Mouse (Mus musculus) ES-E14 (cell line): ENCODE results near the gene Scrn1. TPM values are rescaled to one million over a fixed set of nuclear protein-coding genes. Genes with fewer than 3 reads are reported as not detected.

Experiments used
- DNase-seq: peaks from one replicate; pipeline ENCODE4 v3.0.0-alpha.2; 2013; ENCODE audit warnings: low read depth, low spot score
- H3K27ac ChIP-seq: 2 replicates; pipeline ENCODE4 v1.5.1; 2012; ENCODE audit warnings: low read depth, mild to moderate bottlenecking, low read length, moderate library complexity, mixed read lengths; ENCODE audit not compliant: poor library complexity, insufficient read depth, severe bottlenecking
- H3K36me3 ChIP-seq: 2 replicates; pipeline ENCODE4 v1.6.1; 2012; ENCODE audit warnings: mild to moderate bottlenecking, low read length, moderate library complexity, mixed read lengths; ENCODE audit not compliant: control insufficient read depth, poor library complexity, insufficient read depth, severe bottlenecking
- H3K4me1 ChIP-seq, 2 experiments: fragments of 150-350 bp in 1 of 2; sonication (generic) in 1 of 2; 2 replicates each; pipeline ENCODE4 v1.6.1; 2012; ENCODE audit warnings: low read length in 2 of 2, mild to moderate bottlenecking in 1 of 2, mixed read lengths in 1 of 2; ENCODE audit not compliant: control insufficient read depth in 2 of 2, insufficient read depth in 2 of 2, poor library complexity in 1 of 2
- H3K4me3 ChIP-seq, 2 experiments: fragments of 150-350 bp in 1 of 2; sonication (generic) in 1 of 2; 2 replicates each; pipeline ENCODE4 v1.5.1; 2012; ENCODE audit warnings: low read length in 2 of 2, low read depth in 1 of 2, mild to moderate bottlenecking in 1 of 2, mixed read lengths in 1 of 2; ENCODE audit not compliant: insufficient read depth in 1 of 2, poor library complexity in 1 of 2, severe bottlenecking in 1 of 2
- H3K9ac ChIP-seq: 2 replicates; pipeline ENCODE4 v1.6.1; 2012; ENCODE audit warnings: low read depth, mild to moderate bottlenecking, low read length, mixed read lengths; ENCODE audit not compliant: poor library complexity, insufficient read depth, severe bottlenecking
- H3K9me3 ChIP-seq: fragments of 150-350 bp; sonication (generic); 2 replicates; pipeline ENCODE4 v1.6.1; 2012; ENCODE audit warnings: low read depth, mild to moderate bottlenecking, low read length; ENCODE audit not compliant: control insufficient read depth, insufficient read depth
- CHD2 ChIP-seq: IDR thresholded peaks from 2 replicates; pipeline ENCODE4 v1.6.1; 2014; ENCODE audit warnings: mild to moderate bottlenecking, low read depth, low read length, inconsistent platforms
- HCFC1 ChIP-seq: IDR thresholded peaks from 2 replicates; pipeline ENCODE4 v1.6.1; 2012; ENCODE audit warnings: low read length, inconsistent platforms, borderline replicate concordance; ENCODE audit not compliant: insufficient read depth
- MAFK ChIP-seq: IDR thresholded peaks from 2 replicates; pipeline ENCODE4 v1.6.1; 2014; ENCODE audit warnings: mild to moderate bottlenecking, low read depth, low read length, inconsistent platforms; ENCODE audit not compliant: insufficient read depth
- ZC3H11A ChIP-seq: IDR thresholded peaks from 2 replicates; pipeline ENCODE4 v1.6.1; 2012; ENCODE audit warnings: low read depth, mild to moderate bottlenecking, inconsistent platforms, low read length, borderline replicate concordance
- ZNF384 ChIP-seq: IDR thresholded peaks from 2 replicates; pipeline ENCODE4 v1.6.1; 2012; ENCODE audit warnings: low read depth, low read length, inconsistent platforms
- in situ Hi-C, 2 experiments: fragments of 600-800 bp; cut with MboI; formaldehyde crosslinking; loops; one replicate each; pipeline ENCODE4 v1.15.1; 2025; ENCODE audit warnings: low sequenced_read_pairs in 2 of 2, inconsistent platforms in 1 of 2; ENCODE audit not compliant: unreplicated experiment in 2 of 2
- total RNA-seq: library from RNA; depleted of rRNA; stranded (reverse); fragments of 300-350 nt; gene quantifications from 2 replicates; pipeline ENCODE4 v1.2.3, GENCODE M21; 2012

Gene Scrn1
- total RNA-seq, 1 experiment = 8.9 TPM

GRCm38 (mm10) chr6:54537053-54537452, 29.2 kb downstream of the Scrn1 start:
- Histone ChIP-seq H3K4me1 (peaks cover 0 to 3% of the 10 kb centered on the region in 2 experiments; a peak in 2 of 4 replicates), H3K27ac (no peak overlapping the region), H3K4me3 (no peak overlapping the region), H3K9me3 (no peaks in the 10 kb centered on the region), H3K9ac (no peak overlapping the region), H3K36me3 (no peaks in the 10 kb centered on the region)
- no peak for DNase-seq
- TF ChIP-seq CHD2 (no peak), MAFK (no peak), ZNF384 (no peak), HCFC1 (no peak), ZC3H11A (no peak)
- in situ Hi-C loops = no loop called here

- Histone ChIP-seq H3K4me1 (0 out of 4 replicates have a peak, but pooled peaks cover 0 to 1% of the 10 kb centered on the region in 2 experiments), H3K9me3 (no peaks in the 10 kb centered on the region), H3K27ac (no peak overlapping the region), H3K36me3 (no peaks in the 10 kb centered on the region), H3K4me3 (no peak overlapping the region), H3K9ac (no peak overlapping the region)
- TF ChIP-seq ZC3H11A = no peak
- TF ChIP-seq HCFC1 = no peak
- no peak for TF ChIP-seq ZNF384
- in situ Hi-C loops = no loop called here
- no peak for DNase-seq
Measured at GRCm38 (mm10) chr6:54535485-54535884, 30.8 kb downstream of the Scrn1 start.

- TF ChIP-seq ZC3H11A = no peak
- no peak for TF ChIP-seq ZNF384
- TF ChIP-seq MAFK = no peak
- TF ChIP-seq CHD2 = no peak
- TF ChIP-seq HCFC1 = no peak
- Histone ChIP-seq H3K36me3 (no peaks in the 10 kb centered on the region), H3K9me3 (no peaks in the 10 kb centered on the region), H3K4me1 (0 out of 4 replicates have a peak, but pooled peaks cover 0 to 1% of the 10 kb centered on the region in 2 experiments), H3K27ac (no peak overlapping the region), H3K9ac (no peak overlapping the region), H3K4me3 (no peak overlapping the region)
- in situ Hi-C loops = no loop called here
- DNase-seq = no peak
Measured at GRCm38 (mm10) chr6:54531048-54531481, 35.2 kb downstream of the Scrn1 start.

- TF ChIP-seq HCFC1 (no peak), MAFK (no peak), ZNF384 (no peak), ZC3H11A (no peak), CHD2 (no peak)
- Histone ChIP-seq H3K4me1 (0 out of 4 replicates have a peak, but pooled peaks cover 0 to 1% of the 10 kb centered on the region in 2 experiments), H3K36me3 (no peaks in the 10 kb centered on the region), H3K27ac (no peak overlapping the region), H3K4me3 (no peak overlapping the region), H3K9ac (no peak overlapping the region), H3K9me3 (no peaks in the 10 kb centered on the region)
- DNase-seq = no peak
- in situ Hi-C loops = no loop called here
Measured at GRCm38 (mm10) chr6:54530182-54530581, 36.1 kb downstream of the Scrn1 start.

GRCm38 (mm10) chr6:54528666-54529065, 37.6 kb downstream of the Scrn1 start:
- TF ChIP-seq ZC3H11A (no peak), MAFK (no peak), CHD2 (no peak), HCFC1 (no peak), ZNF384 (no peak)
- Histone ChIP-seq H3K4me1 (0 out of 4 replicates have a peak, but pooled peaks cover 0 to 1% of the 10 kb centered on the region in 2 experiments), H3K36me3 (no peaks in the 10 kb centered on the region), H3K4me3 (no peak overlapping the region), H3K9me3 (no peaks in the 10 kb centered on the region), H3K27ac (no peak overlapping the region), H3K9ac (no peak overlapping the region)
- DNase-seq = no peak
- in situ Hi-C loops = no loop called here
